Mouse (Mus musculus) heart, adult 8-10 months (tissue): ENCODE results near the gene Sox12. TPM values are rescaled to one million over a fixed set of nuclear protein-coding genes. Genes with fewer than 3 reads are reported as not detected.
"Not testable (repeated sequence)": the region's sequence is repeated elsewhere in the genome, so short reads cannot be mapped to it uniquely, and the experiment has no call there.

Experiments used
- DNase-seq: peaks from one replicate; pipeline ENCODE4 v3.0.0; 2022; ENCODE audit warnings: low spot score
- total RNA-seq, 4 experiments: library from RNA; stranded (reverse); gene quantifications; 2 replicates each; pipeline ENCODE4 v1.2.4; 2022

Gene Sox12
- total RNA-seq, 4 experiments from 2014 or later, result 5.5 to 8.5 (median 7.0) TPM

- no peak for DNase-seq
Observed at GRCm38 (mm10) chr2:152359616-152360015, 38.2 kb downstream of the Sox12 start.

DNA sequence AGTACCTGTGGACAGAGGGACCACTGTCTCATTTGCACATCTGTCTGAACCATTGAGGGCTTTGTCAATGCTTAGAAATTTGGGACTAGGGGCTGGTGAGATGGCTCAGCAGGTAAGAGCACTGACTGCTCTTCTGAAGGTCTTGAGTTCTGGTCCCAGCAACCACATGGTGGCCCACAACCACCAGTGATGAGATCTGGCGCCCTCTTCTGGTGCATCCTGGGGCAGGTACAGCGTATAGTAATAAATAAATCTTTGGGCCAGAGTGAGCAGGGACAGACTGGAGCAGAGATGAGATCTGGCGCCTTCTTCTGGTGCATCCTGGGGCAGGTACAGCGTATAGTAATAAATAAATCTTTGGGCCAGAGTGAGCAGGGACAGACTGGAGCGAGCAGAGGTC, 38.9 kb downstream of the Sox12 start:
- DNase-seq, result not testable (repeated sequence)

DNA sequence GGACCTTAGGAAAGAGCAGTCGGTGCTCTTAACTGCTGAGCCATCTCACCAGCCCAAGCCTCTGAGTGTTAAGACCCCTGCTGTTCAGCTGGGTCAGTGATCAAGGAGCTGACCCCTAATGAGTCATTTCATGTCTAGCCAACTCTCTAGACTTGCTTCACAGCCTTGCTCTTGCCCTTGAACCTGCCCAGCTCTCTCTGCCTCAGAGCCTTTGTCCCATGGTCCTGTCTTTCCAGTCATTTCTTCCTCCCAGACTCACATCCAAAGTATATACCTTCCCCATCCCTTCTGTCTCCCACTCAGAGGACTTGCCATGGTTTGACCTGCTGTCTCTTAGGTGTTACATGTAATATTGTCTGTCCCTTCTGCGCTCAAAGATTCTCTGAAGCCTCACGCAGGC, 40.6 kb downstream of the Sox12 start:
- DNase-seq, result no peak

DNA sequence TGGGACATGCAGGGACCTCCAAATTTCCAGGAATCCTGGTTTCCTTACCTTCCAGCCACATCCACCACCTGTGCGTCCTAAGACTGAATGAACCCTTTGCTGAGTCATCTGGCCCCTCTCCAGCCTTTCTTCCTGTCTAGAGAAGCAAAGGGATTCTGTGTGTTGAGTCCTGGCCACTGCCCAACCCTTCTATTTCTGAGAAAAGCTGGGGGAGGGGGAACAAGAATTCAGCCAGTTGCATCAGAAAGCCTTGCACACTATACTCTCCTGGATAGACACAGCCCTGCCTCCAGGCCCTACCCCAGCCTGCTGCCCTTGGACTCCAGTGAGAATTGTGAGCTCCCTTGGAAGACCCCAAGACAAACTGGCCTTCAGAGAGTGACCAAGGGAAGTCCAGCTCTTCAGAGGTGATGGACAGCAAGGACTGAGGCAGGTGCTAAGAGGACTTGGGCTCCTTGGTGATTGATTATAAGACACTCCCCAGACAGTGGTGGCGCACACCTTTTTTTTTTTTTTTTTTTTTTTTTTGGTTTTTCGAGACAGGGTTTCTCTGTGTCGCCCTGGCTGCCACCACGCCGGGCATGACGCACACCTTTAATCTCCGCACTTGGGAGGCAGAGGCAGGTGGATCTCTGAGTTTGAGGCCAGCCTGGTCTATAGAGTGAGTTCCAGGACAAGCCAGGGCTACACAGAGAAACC, 47.9 kb downstream of the Sox12 start:
- DNase-seq, result peak; percentile 73

GRCm38 (mm10) chr2:152349205-152349604, 48.7 kb downstream of the Sox12 start:
- DNase-seq, result no peak

GRCm38 (mm10) chr2:152347722-152348121, 50.1 kb downstream of the Sox12 start:
- DNase-seq, result no peak

GRCm38 (mm10) chr2:152346776-152347465, 50.9 kb downstream of the Sox12 start:
- no peak for DNase-seq

- no peak for DNase-seq
Observed at GRCm38 (mm10) chr2:152345393-152345792, 52.5 kb downstream of the Sox12 start.

DNA sequence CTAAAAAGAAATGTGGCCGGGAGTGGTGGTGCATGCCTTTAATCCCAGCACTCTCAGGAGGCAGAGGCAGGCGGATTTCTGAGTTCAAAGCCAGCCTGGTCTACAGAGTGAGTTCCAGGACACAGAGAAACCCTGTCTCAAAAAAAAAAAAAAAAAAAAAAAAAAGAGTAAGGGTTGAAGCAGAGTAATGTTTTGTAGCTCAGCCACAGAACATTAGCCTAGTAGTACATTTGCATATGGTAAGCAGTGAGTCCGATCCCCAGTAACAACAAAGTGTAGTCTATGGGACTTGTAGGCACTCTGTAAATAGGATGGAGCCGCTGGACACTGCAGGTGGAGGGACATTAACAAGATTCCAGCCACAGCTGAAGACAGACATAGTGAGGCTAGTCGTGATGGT, 53.0 kb downstream of the Sox12 start:
- no peak for DNase-seq

GRCm38 (mm10) chr2:152344361-152344760, 53.5 kb downstream of the Sox12 start:
- DNase-seq, result peak; percentile 32

Other genes with a start within 250 kb of the Sox12 start
- 100 to 1,000 TPM in 2 of 4 experiments, 10 to 100 TPM in 2; 92.9 to 115 (median 101) TPM for gene Csnk2a1, start 171.2 kb downstream of the Sox12 start, total RNA-seq
- 10 to 100 TPM; 37.1 to 41.9 (median 37.5) TPM for gene Tbc1d20, start 104.2 kb downstream of the Sox12 start, total RNA-seq
- 10 to 100 TPM; 36.1 to 51.7 (median 47.6) TPM for gene Rbck1, start 65.4 kb downstream of the Sox12 start, total RNA-seq
- gene Trib3, start 54.0 kb downstream of the Sox12 start, total RNA-seq, result 1 to 10 TPM; 3.3 to 4.2 (median 4.1) TPM
- not detected for gene Nrsn2, start 21.4 kb downstream of the Sox12 start, total RNA-seq
- 1 to 10 TPM; 5.8 to 7.6 (median 6.4) TPM for gene Zcchc3, start 17.0 kb upstream of the Sox12 start, total RNA-seq
- 1 to 10 TPM; 1.5 to 2.9 (median 2.3) TPM for gene 6820408C15Rik, start 17.5 kb upstream of the Sox12 start, total RNA-seq
- not detected for gene Defb23, start 66.6 kb upstream of the Sox12 start, total RNA-seq
- not detected for gene Defb20, start 79.0 kb upstream of the Sox12 start, total RNA-seq
- gene Defb22, start 92.1 kb upstream of the Sox12 start, total RNA-seq, result not detected
- gene Defb26, start 113.6 kb upstream of the Sox12 start, total RNA-seq, result not detected
- not detected for gene Defb28, start 120.2 kb upstream of the Sox12 start, total RNA-seq
- gene Defb29, start 142.0 kb upstream of the Sox12 start, total RNA-seq, result not detected
- not detected for gene Gm17416, start 171.3 kb upstream of the Sox12 start, total RNA-seq
- gene Defb21, start 174.7 kb upstream of the Sox12 start, total RNA-seq, result not detected
- under 1 TPM in 1 of 4 experiments, not detected in 3; 0.81 TPM for gene Defb19, start 182.2 kb upstream of the Sox12 start, total RNA-seq
- gene Defb45, start 201.3 kb upstream of the Sox12 start, total RNA-seq, result not detected
- not detected for gene Defb36, start 206.3 kb upstream of the Sox12 start, total RNA-seq
- gene Defb25, start 225.0 kb upstream of the Sox12 start, total RNA-seq, result not detected
- 1 to 10 TPM; 5.1 to 5.6 (median 5.2) TPM for gene Rem1, start 228.9 kb upstream of the Sox12 start, total RNA-seq